Mouse (Mus musculus): ENCODE results near the gene Dmbt1.
"Not testable (repeated sequence)": the region's sequence is repeated elsewhere in the genome, so short reads cannot be mapped to it uniquely, and the experiment has no call there.

The Dmbt1 gene

GRCm38 (mm10) chr7:131031755-131032154 lies at the start of gene Dmbt1:
Gene Dmbt1, plus strand, starts transcription at chr7:131032053.
- DNase-seq (ENCODE audit: low spot score in 2 of 2) = no peak

GRCm38 (mm10) chr7:130982371-130982770 lies 49.5 kb upstream of the Dmbt1 start:
- peak in 1 of 2 experiments; percentile 12 for DNase-seq (ENCODE audit: low spot score in 2 of 2)

GRCm38 (mm10) chr7:130982881-130983280 lies 49.0 kb upstream of the Dmbt1 start:
- DNase-seq (ENCODE audit: low spot score in 2 of 2) = no peak

GRCm38 (mm10) chr7:130984294-130984693 lies 47.6 kb upstream of the Dmbt1 start:
- no peak for DNase-seq (ENCODE audit: low spot score in 2 of 2)

- DNase-seq (ENCODE audit: low spot score in 2 of 2) = no peak
Observed at GRCm38 (mm10) chr7:130985193-130985592, 46.7 kb upstream of the Dmbt1 start.

GRCm38 (mm10) chr7:130985716-130986115 lies 46.1 kb upstream of the Dmbt1 start:
- DNase-seq (ENCODE audit: low spot score in 2 of 2) = no peak

GRCm38 (mm10) chr7:130988146-130988545 lies 43.7 kb upstream of the Dmbt1 start:
- DNase-seq (ENCODE audit: low spot score in 2 of 2) = no peak

- DNase-seq (ENCODE audit: low spot score in 2 of 2) = no peak
Observed at GRCm38 (mm10) chr7:130989371-130989770, 42.5 kb upstream of the Dmbt1 start.

- DNase-seq (ENCODE audit: low spot score in 2 of 2) = no peak
Observed at GRCm38 (mm10) chr7:130991174-130991789, 40.6 kb upstream of the Dmbt1 start.

- DNase-seq (ENCODE audit: low spot score in 2 of 2) = no peak
Observed at GRCm38 (mm10) chr7:130993907-130994306, 37.9 kb upstream of the Dmbt1 start.

GRCm38 (mm10) chr7:131001976-131002726 lies 29.7 kb upstream of the Dmbt1 start:
- DNase-seq (ENCODE audit: low spot score in 2 of 2) = no peak

- peak; percentile 50 to 53 for DNase-seq (ENCODE audit: low spot score in 2 of 2)
Observed at GRCm38 (mm10) chr7:131004071-131004470, 27.8 kb upstream of the Dmbt1 start.

GRCm38 (mm10) chr7:131007221-131007620 lies 24.6 kb upstream of the Dmbt1 start:
- no peak for DNase-seq (ENCODE audit: low spot score in 2 of 2)

GRCm38 (mm10) chr7:131009178-131009577 lies 22.7 kb upstream of the Dmbt1 start:
- no peak for DNase-seq (ENCODE audit: low spot score in 2 of 2)

GRCm38 (mm10) chr7:131011901-131012300 lies 20.0 kb upstream of the Dmbt1 start:
- DNase-seq (ENCODE audit: low spot score in 2 of 2) = no peak

GRCm38 (mm10) chr7:131019181-131019580 lies 12.7 kb upstream of the Dmbt1 start:
- DNase-seq (ENCODE audit: low spot score in 2 of 2) = no peak

- no peak for DNase-seq (ENCODE audit: low spot score in 2 of 2)
Observed at GRCm38 (mm10) chr7:131024807-131025206, 7.0 kb upstream of the Dmbt1 start.

- no peak for DNase-seq (ENCODE audit: low spot score in 2 of 2)
Observed at GRCm38 (mm10) chr7:131027557-131027956, 4.3 kb upstream of the Dmbt1 start.

GRCm38 (mm10) chr7:131036396-131036795 lies 4.5 kb downstream of the Dmbt1 start:
- peak in 1 of 2 experiments; percentile 30 for DNase-seq (ENCODE audit: low spot score in 2 of 2)

- DNase-seq (ENCODE audit: low spot score in 2 of 2) = no peak
Observed at GRCm38 (mm10) chr7:131037083-131037482, 5.2 kb downstream of the Dmbt1 start.

GRCm38 (mm10) chr7:131040760-131041159 lies 8.9 kb downstream of the Dmbt1 start:
- DNase-seq (ENCODE audit: low spot score in 2 of 2) = not testable (repeated sequence)

GRCm38 (mm10) chr7:131042657-131043056 lies 10.8 kb downstream of the Dmbt1 start:
- DNase-seq (ENCODE audit: low spot score in 2 of 2) = no peak

GRCm38 (mm10) chr7:131045258-131045835 lies 13.5 kb downstream of the Dmbt1 start:
- DNase-seq (ENCODE audit: low spot score in 2 of 2) = peak in 1 of 2 experiments; percentile 56

Data from thymus, postnatal 10 days (tissue).